Mouse (Mus musculus) cerebellum, adult 11 months (tissue): ENCODE measurements around the gene Crybb2.
"Not testable (repeated sequence)": the region's sequence is repeated elsewhere in the genome, so short reads cannot be mapped to it uniquely, and the experiment has no call there.

ENCODE experiments used
- DNase-seq: peaks from one replicate; pipeline ENCODE4 v3.0.0; 2022

Gene Crybb2

DNA sequence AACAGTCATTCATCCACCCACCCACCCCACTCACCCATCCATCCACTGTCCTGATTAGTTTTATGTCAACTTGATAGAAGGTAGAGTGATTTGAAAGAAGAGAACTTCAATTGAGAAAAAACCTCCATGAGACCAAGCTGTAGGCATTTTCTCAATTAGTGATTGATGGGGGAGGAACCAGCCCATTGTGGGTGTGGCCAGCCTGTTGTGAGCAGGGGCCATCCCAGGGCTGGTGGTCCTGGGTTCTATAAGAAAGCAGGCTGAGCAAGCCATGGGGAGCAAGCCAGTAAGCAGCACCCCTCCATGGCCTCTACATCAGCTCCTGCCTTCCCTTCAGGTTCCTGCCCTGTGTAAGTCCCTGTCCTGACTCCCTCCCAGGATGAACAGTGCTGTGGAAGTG lies at the start of gene Crybb2:
Crybb2 (minus strand) TSS at position 101 of the 400 bp plus-strand sequence.
- no peak for DNase-seq

DNA sequence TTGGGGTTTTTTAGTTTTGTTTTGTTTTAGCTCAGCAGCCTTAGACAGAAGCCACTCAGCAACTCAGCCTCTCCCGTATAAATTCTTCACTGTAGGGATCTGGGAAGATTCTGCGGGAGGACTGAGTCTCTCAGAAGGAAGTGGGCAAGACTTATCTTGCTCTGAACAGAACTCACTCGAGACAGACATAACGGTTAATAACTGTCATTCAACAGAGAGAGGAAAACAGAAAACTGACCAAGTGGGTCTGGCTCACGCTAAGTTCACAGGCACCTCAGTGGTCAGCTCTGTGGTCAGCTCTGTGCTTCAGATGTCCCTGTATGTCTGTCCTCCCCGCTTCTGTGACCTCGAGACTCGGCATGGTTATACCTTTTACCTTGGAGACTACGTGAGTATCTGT lies 49.4 kb upstream of the Crybb2 start:
- DNase-seq = no peak

DNA sequence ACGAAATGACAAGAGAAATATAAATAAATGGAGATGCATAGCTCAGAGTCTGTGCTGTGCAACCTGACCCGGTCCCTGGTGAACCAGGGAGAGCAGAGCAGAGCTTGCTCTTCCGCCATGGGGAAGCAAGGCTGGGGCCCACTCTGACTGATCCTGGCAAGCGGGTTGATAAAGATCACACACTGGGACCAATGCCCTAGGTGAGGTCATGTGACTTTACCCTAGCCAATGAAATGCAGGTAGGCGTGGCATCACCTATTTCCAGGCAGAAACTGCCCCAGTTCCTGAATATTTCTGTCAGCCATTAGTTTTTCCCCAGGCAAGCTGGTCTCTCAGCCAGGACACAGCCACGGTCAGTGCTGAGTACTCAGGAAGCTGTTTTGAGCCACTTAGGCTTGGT lies 48.8 kb upstream of the Crybb2 start:
- no peak for DNase-seq

DNA sequence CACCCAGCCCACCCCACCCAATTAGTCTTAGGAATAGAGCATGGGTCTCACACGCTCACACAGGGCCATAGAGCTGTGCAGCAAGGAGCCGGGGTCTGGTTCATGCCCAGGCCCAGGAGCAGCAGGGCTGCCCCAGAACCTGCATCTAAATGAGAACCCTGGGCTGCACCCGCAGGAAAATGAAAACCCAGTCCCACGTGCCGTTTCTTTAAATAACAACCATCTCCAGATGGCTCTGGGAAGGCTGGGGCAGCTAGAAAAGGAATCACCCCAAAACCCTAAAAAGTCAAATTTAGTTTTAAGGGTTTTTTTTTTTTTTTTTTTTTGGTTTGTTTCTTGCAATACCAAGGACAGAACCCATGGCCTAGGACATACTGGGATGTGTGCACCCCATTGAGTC lies 47.4 kb upstream of the Crybb2 start:
- no peak for DNase-seq

GRCm38 (mm10) chr5:113115896-113116295 lies 46.0 kb upstream of the Crybb2 start:
- DNase-seq = no peak

DNA sequence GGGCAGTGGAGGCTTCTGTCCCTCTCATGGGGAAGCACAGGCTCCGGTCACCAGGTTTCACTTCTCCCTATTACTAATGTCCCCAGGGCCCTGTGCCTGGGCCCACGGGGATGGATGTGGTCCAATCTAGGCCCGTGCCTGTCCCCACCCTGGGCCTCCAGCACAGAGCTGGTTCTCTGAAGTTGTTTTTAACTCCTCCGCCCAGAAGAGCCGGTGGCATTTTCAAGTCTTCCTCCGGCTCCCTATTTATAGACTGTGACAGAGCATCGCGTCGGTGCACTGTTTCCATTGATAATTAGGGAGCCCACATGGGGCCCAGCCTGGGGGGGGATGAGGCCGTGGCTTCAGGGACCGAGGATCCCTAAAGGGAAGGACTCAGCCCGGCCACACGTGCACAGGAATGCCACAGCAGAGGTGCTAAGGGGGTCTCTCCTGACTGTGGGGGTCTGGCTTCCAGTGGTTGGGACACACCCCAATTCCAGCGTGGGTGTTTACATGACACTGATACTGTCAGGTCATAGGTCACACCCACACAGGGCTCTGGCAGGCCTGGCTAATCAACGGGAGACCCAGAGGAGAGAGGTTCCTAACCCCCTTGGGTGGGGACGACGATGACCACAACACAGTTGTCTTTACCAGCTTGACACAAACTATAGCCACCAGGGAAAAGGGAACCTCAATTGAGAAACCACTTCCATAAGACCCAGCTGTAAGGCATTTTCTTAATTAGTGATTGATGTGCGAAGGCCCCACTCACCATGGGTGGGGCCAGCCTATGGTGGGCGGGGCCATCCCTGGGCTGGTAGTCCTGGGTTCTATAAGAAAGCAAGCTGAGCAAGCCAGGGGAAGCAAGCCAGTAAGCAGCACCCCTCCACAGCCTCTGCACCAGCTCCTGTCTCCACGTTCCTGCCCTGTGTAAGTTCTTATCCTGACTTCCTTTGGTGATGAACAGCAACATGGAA lies 44.6 kb upstream of the Crybb2 start:
- no peak for DNase-seq

DNA sequence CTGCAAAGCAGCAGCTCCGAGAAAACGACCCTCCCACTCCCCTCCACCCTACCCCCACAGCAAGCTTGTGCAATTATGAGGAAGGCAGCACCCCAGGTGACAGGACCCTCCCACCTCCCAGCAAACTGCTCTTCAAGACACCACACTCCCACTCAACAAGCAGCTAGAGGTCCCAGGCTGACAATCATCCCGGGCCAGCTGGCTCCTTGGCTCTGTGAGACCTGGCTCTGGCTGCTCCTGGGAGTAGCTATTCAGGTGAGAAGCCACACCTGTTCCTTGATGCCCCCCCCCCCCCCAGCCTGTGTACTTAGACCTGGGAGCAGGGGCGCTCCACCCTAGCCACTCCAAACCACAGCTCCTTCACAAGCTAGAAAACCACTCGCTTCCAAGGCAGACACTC lies 43.2 kb upstream of the Crybb2 start:
- no peak for DNase-seq

DNA sequence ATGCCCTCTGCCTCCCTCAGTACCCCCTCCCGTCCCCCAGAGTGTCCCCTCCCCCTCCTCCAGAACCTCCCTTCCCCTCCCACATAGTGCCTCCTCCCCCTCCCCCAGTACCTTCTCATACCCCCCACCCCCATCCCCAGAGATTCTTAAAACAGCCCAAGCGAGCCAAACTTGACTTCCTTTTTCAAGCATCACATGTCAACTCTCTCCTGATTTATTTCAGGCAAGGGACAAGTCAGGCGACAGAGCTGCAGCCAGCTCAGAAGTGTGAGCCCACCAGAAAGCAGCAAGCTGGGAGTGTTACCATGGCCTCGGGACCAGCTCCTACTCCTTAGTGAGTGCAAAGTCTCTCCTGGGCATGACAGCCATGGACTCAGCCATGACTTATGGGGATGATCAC lies 41.4 kb upstream of the Crybb2 start:
- DNase-seq = no peak

DNA sequence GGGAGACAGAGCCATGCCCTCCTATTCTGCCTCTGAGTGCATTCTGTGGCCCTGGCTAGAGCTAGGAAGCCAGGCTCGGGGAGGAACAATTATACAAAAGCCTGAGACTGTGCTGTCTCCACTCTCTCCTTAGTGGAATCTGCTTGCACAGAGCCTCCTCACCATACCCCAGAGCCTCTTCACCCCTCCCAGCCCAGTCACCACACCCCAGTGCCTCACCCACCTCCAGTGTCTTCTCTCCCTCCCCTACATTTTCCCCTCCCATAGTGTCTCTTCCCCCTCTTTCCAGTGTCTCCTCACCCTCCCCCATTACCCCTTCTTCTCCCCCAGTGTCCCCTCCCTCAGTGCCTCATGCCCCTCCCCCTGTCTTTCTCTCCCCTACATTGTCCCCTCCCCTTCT lies 41.0 kb upstream of the Crybb2 start:
- DNase-seq = no peak

GRCm38 (mm10) chr5:113109651-113110050 lies 39.7 kb upstream of the Crybb2 start:
- DNase-seq = not testable (repeated sequence)

DNA sequence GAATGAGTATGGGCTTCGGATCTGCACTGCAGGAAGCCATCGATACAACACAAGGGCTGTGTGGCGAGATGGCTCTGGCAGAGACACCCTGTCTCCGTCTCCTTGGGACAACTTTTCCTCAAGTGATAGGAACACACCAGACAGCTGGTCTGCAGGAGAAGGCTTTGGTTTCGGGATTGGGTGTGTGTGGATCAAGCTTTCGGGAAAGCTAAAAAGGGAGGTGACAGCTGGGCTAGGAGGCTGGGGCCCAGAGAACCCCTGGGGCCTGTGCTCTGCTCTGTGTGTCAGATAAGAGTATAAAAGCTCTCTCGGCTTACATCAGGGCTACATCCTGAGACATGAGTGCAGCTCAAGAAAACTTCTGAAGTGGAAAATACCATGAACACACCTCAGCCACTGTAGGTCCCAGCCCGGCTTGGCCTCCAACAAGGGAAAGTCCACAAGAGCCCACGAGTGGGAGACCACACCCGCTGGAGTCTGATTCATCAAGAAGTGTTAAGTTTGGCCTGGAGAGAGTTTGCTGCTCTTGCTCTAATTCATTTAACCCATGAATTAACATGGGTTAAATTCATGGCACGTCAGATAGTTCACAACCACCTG lies 38.3 kb upstream of the Crybb2 start:
- no peak for DNase-seq

GRCm38 (mm10) chr5:113107709-113108108 lies 37.8 kb upstream of the Crybb2 start:
- no peak for DNase-seq

- no peak for DNase-seq
These were observed 36.7 kb upstream of the Crybb2 start for GRCm38 (mm10) chr5:113106594-113106993.

DNA sequence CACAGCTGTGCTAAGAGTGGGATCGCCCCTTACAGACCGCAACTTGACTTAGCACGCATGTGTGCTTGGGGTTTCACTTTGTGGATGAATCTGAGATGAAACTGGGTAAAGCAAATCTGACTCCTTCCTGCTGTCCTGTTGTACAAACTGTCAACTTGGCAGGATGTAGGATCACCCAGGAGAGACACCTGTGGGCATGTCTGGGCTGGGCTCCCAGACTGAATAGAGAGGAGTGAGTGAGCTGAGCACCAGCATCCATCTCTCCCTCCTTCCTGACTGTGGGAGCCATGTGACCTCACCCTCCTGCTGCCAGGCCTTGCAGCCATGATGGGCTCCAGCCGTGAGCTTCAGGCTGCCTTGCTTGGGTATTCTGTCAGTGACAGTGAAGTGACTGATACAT lies 35.6 kb upstream of the Crybb2 start:
- DNase-seq = no peak

GRCm38 (mm10) chr5:113105035-113105434 lies 35.1 kb upstream of the Crybb2 start:
- no peak for DNase-seq

GRCm38 (mm10) chr5:113102455-113102854 lies 32.5 kb upstream of the Crybb2 start:
- no peak for DNase-seq

DNA sequence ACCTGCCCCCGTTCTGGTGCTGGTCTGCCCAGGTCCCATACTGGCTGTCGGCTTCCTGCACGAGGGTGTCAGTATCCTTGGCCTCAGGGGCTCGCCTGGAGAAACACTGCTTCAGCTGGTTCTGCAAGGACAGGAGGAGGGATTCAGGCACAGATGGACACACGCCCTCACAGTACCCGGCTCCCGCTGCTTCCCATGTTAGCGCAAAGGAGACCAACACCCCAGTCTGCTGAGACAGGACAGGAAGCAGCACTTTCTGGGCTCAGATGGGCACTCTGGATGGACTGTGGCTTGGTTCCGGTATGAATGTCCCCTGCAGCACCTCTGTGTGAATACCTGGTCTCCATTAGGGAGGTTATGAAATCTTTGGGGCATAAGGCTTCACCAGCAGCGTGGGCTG lies 31.5 kb upstream of the Crybb2 start:
- no peak for DNase-seq

- DNase-seq = no peak
These were observed 30.5 kb upstream of the Crybb2 start for GRCm38 (mm10) chr5:113100422-113100821.

- DNase-seq = peak; percentile 79
These were observed 29.6 kb upstream of the Crybb2 start for GRCm38 (mm10) chr5:113099546-113099945.

DNA sequence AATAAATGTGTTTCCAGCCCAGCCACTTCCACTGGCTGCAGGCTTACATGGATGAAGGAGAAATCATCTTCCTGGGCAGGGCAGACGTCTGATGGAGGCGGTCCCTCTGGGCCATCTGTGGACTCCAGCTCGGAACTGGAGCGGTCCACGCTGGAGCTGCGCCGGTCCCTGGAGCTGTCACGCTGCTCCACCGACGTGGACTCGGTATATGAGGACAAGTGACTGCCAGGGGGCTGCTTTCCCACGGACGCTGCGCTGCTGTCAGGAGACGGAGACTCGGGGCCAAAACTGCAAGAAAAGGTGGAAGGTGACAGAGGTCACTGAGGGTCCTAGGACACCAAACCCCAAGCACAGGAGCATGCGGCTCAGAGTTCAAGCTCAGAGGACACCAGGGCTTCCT lies 27.6 kb upstream of the Crybb2 start:
- DNase-seq = no peak

- DNase-seq = no peak
These were observed 25.5 kb upstream of the Crybb2 start for GRCm38 (mm10) chr5:113095456-113095855.

DNA sequence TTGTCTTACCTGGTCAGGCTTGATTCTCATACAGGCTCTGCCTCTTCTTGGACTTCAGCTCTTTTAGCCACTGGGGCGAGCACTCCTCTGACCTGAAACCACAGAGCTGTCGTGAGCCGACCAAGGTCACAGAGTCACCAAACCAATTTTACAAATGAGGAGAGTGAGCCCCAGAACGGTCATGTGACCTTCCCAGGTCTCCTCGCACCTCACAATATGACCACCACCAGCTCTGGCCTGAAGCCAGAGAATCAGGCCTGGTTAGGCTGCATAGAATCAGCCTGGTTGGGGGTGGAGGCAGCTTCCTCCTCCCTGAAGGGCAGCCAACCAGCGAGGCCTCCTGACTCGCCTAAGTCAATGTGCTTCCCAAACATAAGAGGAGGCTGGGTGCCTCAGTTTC lies 22.5 kb upstream of the Crybb2 start:
- no peak for DNase-seq

DNA sequence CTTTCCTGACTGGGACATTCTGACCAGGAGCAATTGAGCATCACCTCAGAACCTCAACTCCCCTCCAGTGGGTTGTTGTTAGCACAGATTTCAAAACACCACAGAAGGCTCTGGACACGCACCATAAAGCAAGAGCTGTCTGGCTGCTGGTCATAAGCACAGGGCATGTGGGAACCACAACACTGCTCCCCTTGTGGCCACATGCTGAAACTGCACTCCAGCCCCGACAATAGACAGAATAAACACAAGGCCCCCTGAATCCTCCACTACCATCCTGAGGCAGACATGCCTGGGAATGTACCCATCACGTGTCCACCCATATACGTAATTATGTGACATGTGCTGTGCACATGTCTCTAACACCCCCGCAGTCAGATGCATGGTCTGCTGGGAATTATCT lies 21.2 kb upstream of the Crybb2 start:
- DNase-seq = no peak

DNA sequence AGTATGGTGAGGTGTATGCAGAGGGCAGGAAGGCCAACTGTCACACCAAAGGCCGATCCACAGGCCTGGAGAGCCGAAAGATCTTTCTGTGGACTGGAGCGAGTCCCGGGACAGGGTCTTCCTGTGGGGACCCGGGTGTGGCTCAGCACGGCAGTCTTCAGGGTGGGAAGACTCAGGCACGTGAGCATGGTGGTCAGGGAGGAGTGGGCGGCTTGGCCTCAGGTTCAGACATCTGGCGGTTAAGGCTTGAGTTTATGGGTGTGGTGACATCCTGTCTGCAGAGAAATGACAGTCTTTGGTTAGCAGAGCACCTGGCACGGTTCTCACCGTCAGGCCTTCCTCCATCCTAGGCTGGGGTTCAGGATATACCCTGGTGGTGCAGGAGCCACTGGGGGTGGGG lies 20.8 kb upstream of the Crybb2 start:
- DNase-seq = no peak
